Mouse (Mus musculus) bone marrow, adult 2 months (tissue): Measurements from ENCODE around the gene Ddx5.

Experiments
- CTCF ChIP-seq: fragments of 200-500 bp; IDR thresholded peaks from 2 replicates; pipeline ENCODE4 v1.5.1; 2011; ENCODE audit warnings: low read length, control low read depth; ENCODE audit not compliant: control insufficient read depth, insufficient read depth
- POLR2A ChIP-seq: fragments of 200-500 bp; IDR thresholded peaks from 2 replicates; pipeline ENCODE4 v1.6.1; 2011; ENCODE audit warnings: low read depth, mild to moderate bottlenecking, control low read depth, low read length, borderline replicate concordance; ENCODE audit not compliant: control insufficient read depth

GRCm38 (mm10) chr11:106820252-106820651 lies 31.3 kb upstream of the Ddx5 start:
- TF ChIP-seq CTCF (no peak), POLR2A (no peak)
